Mouse (Mus musculus) activated CD4-positive, CD25-positive, alpha-beta regulatory T cell, adult 9 weeks (primary cell): ENCODE data around the gene Prr23a1. TPM values are rescaled to one million over a fixed set of nuclear protein-coding genes. Genes with fewer than 3 reads are reported as not detected.

Experiments used
- polyA plus RNA-seq: library from polyadenylated mRNA; unstranded; fragments of 100-300 nt; shearing (Covaris generic); gene quantifications from one replicate; pipeline ENCODE4 v1.2.1, GENCODE M21; 2017

Prr23a1 gene
- not detected for polyA plus RNA-seq

GRCm38 (mm10) chr9:98842117-98842516, at the start of gene Prr23a1:
Gene Prr23a1 (plus strand): TSS chr9:98842503.

GRCm38 (mm10) chr9:98856210-98856609, 13.9 kb downstream of the Prr23a1 start, which contains the start of gene Prr23a2:
Gene Prr23a2 (plus strand): TSS chr9:98856494.

DNA sequence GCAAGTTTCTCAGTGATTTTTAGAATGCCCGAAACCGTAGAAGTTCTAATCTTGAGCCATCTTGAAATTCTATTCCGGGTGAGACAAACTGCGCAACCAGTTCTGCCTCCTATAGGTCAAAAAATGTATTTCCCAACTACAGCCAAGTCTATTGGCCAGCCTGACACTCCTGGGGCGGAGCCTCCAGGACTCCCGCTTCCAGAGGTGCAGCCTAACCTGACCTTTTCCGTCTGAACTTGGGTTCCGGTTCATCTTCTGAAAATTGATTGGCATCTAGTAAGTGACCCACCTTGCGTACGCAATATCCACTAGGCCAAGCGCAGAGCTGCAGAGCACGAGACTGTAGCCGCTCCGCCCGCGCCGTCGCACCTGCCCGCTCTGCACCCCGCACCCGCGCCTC, 22.3 kb downstream of the Prr23a1 start, which contains the start of gene Prr23a3:
Gene Prr23a3 (plus strand): TSS at position 197 of the 400 bp plus-strand sequence.

Other genes starting within 250 kb of the Prr23a1 start
- gene Mrps22, start 240.8 kb upstream of the Prr23a1 start, polyA plus RNA-seq: 27.5 TPM
- not detected for gene Prr23a2, start 14.0 kb downstream of the Prr23a1 start, polyA plus RNA-seq
- gene Prr23a3, start 22.3 kb downstream of the Prr23a1 start, polyA plus RNA-seq: not detected
- gene 7420426K07Rik, start 60.6 kb downstream of the Prr23a1 start, polyA plus RNA-seq: not detected
- not detected for gene Foxl2, start 112.8 kb downstream of the Prr23a1 start, polyA plus RNA-seq
- gene Faim, start 143.9 kb downstream of the Prr23a1 start, polyA plus RNA-seq: 82.1 TPM
- 1.2 TPM for gene Gm1123, start 193.2 kb downstream of the Prr23a1 start, polyA plus RNA-seq